Mouse (Mus musculus) embryonic facial prominence, embryonic 10.5 days (tissue): ENCODE measurements at regions not wholly inside any gene's neighbourhood (a gene's known extent, or its start where the extent isn't known, plus 50 kb on each side); places are given as distances from the start of the nearest gene placed in this dataset.
"Not testable (repeated sequence)": the region's sequence is repeated elsewhere in the genome, so short reads cannot be mapped to it uniquely, and the experiment has no call there.

ENCODE experiments used
- DNase-seq: peaks from one replicate; pipeline ENCODE4 v3.0.0-alpha.2; 2017; ENCODE audit warnings: low spot score
- H3K27ac ChIP-seq: fragments of 300-500 bp; sonication (generic); replicated peaks from 2 replicates; pipeline ENCODE4 v1.5.1; 2016; ENCODE audit warnings: mild to moderate bottlenecking
- H3K27me3 ChIP-seq: fragments of 300-500 bp; sonication (generic); replicated peaks from 2 replicates; pipeline ENCODE4 v1.6.1; 2016; ENCODE audit warnings: low read depth, mild to moderate bottlenecking; ENCODE audit not compliant: poor library complexity, severe bottlenecking
- H3K36me3 ChIP-seq: fragments of 300-500 bp; sonication (generic); replicated peaks from 2 replicates; pipeline ENCODE4 v1.6.1; 2016; ENCODE audit warnings: mild to moderate bottlenecking, moderate library complexity
- H3K4me1 ChIP-seq: fragments of 300-500 bp; sonication (generic); 2 replicates; pipeline ENCODE4 v1.6.1; 2016
- H3K4me3 ChIP-seq: fragments of 300-500 bp; sonication (generic); 2 replicates; pipeline ENCODE4 v1.5.1; 2016; ENCODE audit warnings: mild to moderate bottlenecking, moderate library complexity
- H3K9me3 ChIP-seq: fragments of 300-500 bp; sonication (generic); 2 replicates; pipeline ENCODE4 v1.6.1; 2016; ENCODE audit warnings: mild to moderate bottlenecking
- WGBS: fragments of 180-500 bp; shearing (Covaris S2); methylation state at CpG from one replicate; pipeline ENCODE4 v1.1.7; 2016; 5-methylcytosine and 5-hydroxymethylcytosine counted together

GRCm38 (mm10) chr8:34274796-34275195 lies 163.3 kb upstream of the Gm10131 start:
- H3K4me1 ChIP-seq, H3K36me3 ChIP-seq, H3K4me3 ChIP-seq, DNase-seq, H3K27ac ChIP-seq, H3K9me3 ChIP-seq, H3K27me3 ChIP-seq: not testable (repeated sequence)
- WGBS, result 89% methylated on average over 2 of the region's 2 CpGs

GRCm38 (mm10) chr8:34274171-34274570 lies 162.6 kb upstream of the Gm10131 start:
- Histone ChIP-seq H3K27me3 (no peaks in the 10 kb centered on the region), H3K9me3 (no peaks in the 10 kb centered on the region; the same call in 1 of the 2 replicates), H3K4me1 (no peaks in the 10 kb centered on the region), H3K27ac (no peak overlapping the region), H3K4me3 (no peak overlapping the region), H3K36me3 (no peaks in the 10 kb centered on the region)
- no peak for DNase-seq
- WGBS, result 90% methylated on average over 6 of the region's 6 CpGs

GRCm38 (mm10) chr8:34269848-34270247 lies 158.3 kb upstream of the Gm10131 start:
- H3K4me3 ChIP-seq, result no peak overlapping the region
- H3K27me3 ChIP-seq, result no peaks in the 10 kb centered on the region
- no peak for DNase-seq
- no peaks in the 10 kb centered on the region; the same call in 1 of the 2 replicates for H3K9me3 ChIP-seq
- no peak overlapping the region for H3K27ac ChIP-seq
- H3K4me1 ChIP-seq, result no peaks in the 10 kb centered on the region
- H3K36me3 ChIP-seq, result no peaks in the 10 kb centered on the region
- 85% methylated on average over 6 of the region's 6 CpGs for WGBS

DNA sequence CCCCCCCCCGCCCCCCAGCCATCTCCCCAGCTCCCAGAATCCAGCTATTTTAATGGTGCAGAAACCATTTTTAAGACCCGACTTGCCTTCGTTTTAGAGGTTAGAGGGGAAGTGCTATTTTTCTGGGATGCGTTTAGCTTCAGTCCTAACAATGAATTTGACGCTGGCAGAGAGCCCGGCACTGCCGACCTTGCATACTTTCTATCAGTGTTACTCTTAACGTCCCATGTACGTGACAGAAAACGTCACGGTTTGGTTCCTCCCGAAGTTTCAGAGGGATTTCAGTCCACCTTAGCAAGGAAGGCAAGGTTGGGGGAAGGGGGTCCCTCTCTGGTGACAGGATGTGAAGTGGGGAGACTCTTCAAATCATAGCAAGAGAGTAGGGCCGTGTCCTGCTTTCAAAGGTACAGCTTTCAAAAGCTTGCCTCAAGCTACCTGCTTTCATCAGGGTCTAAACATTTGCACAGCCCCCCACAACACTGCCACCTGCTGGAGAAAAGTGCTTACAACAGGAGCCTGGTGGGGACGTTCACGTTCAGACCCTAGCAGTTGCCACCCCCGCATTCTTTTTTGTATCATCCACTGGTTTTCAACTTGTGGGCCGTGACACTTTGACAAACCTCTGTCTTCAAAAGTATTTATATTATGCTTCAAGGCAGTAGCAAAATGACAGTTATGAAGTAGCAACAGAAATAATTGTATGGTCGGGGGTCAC lies 157.4 kb upstream of the Gm10131 start:
- Histone ChIP-seq H3K9me3 (no peaks in the 10 kb centered on the region; the same call in 1 of the 2 replicates), H3K27ac (no peak overlapping the region), H3K4me1 (no peaks in the 10 kb centered on the region), H3K36me3 (no peaks in the 10 kb centered on the region), H3K27me3 (no peaks in the 10 kb centered on the region), H3K4me3 (no peak overlapping the region)
- WGBS, result 93% methylated on average over 18 of the region's 18 CpGs
- no peak for DNase-seq

DNA sequence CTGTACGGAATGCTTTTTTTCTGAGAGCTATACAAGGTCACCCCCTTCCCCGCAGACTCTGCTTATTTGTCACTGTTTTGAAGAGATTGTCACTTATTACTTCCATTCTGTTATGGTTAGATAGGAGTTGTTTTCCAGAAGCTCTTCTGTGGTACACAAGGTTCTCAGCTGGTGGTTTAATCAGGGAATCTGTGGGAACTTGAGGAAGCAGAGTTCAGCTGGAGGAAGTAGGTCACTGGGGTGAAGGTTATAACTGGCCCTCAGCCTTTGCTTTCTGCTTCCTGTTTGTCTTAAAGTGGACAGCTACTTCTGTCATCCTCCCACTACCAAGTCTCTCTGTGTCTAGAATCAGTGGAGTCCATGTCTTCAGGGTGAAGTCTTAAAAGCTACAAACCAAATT lies 143.4 kb upstream of the Gm10131 start:
- no peak for DNase-seq
- Histone ChIP-seq H3K27me3 (no peaks in the 10 kb centered on the region), H3K4me3 (no peak overlapping the region), H3K9me3 (no peaks in the 10 kb centered on the region), H3K36me3 (no peaks in the 10 kb centered on the region), H3K4me1 (no peaks in the 10 kb centered on the region), H3K27ac (no peak overlapping the region)
- 90% methylated on average over 2 of the region's 2 CpGs for WGBS

GRCm38 (mm10) chr8:34251934-34252333 lies 140.4 kb upstream of the Gm10131 start:
- no peak for DNase-seq
- no peak overlapping the region for H3K27ac ChIP-seq
- H3K9me3 ChIP-seq, result no peaks in the 10 kb centered on the region; the same call in 1 of the 2 replicates
- WGBS, result 90% methylated on average over 7 of the region's 7 CpGs
- H3K27me3 ChIP-seq, result no peaks in the 10 kb centered on the region
- no peaks in the 10 kb centered on the region for H3K36me3 ChIP-seq
- peaks cover 3% of the 10 kb centered on the region; the same call in 1 of the 2 replicates for H3K4me1 ChIP-seq
- H3K4me3 ChIP-seq, result no peak overlapping the region

DNA sequence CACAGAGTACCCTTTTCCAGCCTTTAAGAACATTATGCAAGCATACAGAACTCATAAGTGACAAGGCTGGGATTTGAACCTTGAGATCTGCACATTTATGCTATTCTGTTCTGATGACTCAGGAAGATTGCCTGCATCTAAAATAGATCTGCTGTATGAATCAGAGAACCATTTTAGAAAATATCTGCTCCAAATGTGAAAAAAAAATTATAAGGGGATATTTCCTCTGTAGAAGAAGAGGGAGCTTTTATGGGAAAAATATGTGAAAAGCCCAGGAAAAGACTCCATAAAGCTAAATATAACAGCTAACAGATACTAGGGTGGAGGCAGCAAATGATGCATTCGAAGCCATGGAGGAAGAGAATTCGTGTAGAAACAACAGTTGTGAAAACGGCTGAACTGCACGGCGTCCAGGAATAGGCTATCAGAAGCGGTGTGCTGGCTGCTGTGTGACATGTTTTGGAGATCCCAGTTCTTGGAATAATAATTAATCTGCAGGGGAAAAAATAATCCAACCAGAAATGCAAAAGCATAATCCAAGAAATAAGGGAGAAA lies 127.9 kb upstream of the Gm10131 start:
- Histone ChIP-seq H3K9me3 (no peaks in the 10 kb centered on the region), H3K27me3 (no peaks in the 10 kb centered on the region), H3K4me3 (no peak overlapping the region), H3K36me3 (no peaks in the 10 kb centered on the region), H3K27ac (no peak overlapping the region), H3K4me1 (no peaks in the 10 kb centered on the region)
- no peak for DNase-seq
- 93% methylated on average over 6 of the region's 6 CpGs for WGBS

DNA sequence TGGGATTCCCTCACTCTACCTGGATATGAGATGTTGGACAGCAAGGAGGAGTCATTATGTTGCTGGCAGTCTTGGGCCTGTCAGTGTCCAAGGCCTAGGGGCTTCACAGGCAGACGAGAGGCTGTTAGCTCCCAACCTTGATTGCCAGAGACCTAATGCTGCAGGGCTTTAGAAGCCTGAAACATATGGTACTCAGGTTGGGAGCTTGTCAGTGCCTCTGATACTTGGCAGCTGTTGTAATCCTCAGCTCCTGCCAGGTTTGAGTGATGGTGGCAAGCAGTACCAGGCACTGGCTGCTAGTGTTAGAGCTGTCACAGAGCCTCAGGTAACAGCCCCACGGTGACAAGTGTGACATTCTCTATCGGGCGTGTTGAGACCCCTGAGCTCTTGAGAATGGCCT lies 122.2 kb upstream of the Gm10131 start:
- Histone ChIP-seq H3K9me3 (no peaks in the 10 kb centered on the region), H3K27me3 (no peaks in the 10 kb centered on the region), H3K4me3 (no peak overlapping the region), H3K36me3 (no peaks in the 10 kb centered on the region), H3K4me1 (no peaks in the 10 kb centered on the region), H3K27ac (no peak overlapping the region)
- no peak for DNase-seq
- WGBS, result 83% methylated on average over 4 of the region's 4 CpGs

DNA sequence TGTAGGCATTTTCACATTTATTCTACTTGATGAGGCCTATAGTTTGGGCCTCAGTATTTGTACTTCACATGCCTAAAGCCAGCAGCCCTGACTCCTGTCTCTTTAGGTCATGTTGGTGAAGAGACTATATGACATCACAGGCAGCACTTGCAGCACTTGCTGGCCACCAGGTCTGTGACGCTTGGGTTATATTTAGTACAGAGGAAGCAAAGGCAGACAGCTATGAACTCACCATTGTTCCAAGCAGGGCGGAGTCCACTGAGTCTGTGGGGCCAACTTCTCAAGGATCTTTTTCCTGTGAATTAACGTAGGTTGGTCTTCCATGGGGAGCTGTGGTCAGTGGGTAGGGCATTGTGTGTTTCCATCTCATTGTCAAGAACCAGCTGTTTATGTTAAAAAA lies 117.9 kb upstream of the Gm10131 start:
- H3K9me3 ChIP-seq, result no peaks in the 10 kb centered on the region
- H3K27ac ChIP-seq, result no peak overlapping the region
- H3K27me3 ChIP-seq, result no peaks in the 10 kb centered on the region
- WGBS, result 74% methylated on average over 3 of the region's 3 CpGs
- no peak for DNase-seq
- H3K4me1 ChIP-seq, result no peaks in the 10 kb centered on the region
- no peaks in the 10 kb centered on the region for H3K36me3 ChIP-seq
- H3K4me3 ChIP-seq, result no peak overlapping the region

GRCm38 (mm10) chr8:34225011-34225890 lies 113.7 kb upstream of the Gm10131 start:
- WGBS, result 81% methylated on average over 17 of the region's 17 CpGs

DNA sequence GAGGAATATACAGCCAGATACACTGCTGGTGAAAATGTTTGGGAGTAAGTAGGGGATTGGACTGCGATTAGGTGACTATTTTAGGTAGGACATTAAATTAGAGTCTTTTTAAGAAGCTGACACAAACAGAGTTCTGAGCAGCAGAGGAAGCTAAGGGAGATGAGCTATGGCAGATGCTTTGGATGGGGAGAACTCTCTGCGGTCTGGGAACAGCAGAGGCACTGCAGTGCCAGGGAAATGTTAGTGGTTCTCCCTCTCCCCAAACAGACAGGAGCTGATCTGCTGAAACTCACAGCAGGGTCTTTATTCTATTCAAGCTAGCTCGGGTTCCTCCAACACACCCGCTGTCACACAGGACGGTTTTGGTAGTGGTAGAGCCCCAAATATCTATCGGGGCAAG lies 110.7 kb upstream of the Gm10131 start:
- Histone ChIP-seq H3K27me3 (no peaks in the 10 kb centered on the region), H3K27ac (no peak overlapping the region), H3K9me3 (peaks cover 5% of the 10 kb centered on the region; the same call in 1 of the 2 replicates), H3K4me3 (no peak overlapping the region), H3K4me1 (no peaks in the 10 kb centered on the region), H3K36me3 (no peaks in the 10 kb centered on the region)
- DNase-seq, result no peak
- 75% methylated on average over 6 of the region's 6 CpGs for WGBS

More at GRCm38 (mm10) chr8:34225011-34225890, 113.7 kb upstream of the Gm10131 start:
- H3K27me3 ChIP-seq, result no peaks in the 10 kb centered on the region
- no peak overlapping the region for H3K4me3 ChIP-seq
- no peaks in the 10 kb centered on the region for H3K9me3 ChIP-seq
- H3K36me3 ChIP-seq, result no peaks in the 10 kb centered on the region
- no peak overlapping the region for H3K27ac ChIP-seq
- DNase-seq, result no peak
- no peaks in the 10 kb centered on the region for H3K4me1 ChIP-seq
